Mouse (Mus musculus): Measurements from ENCODE around the gene Rp9.
"Not testable (repeated sequence)": the region's sequence is repeated elsewhere in the genome, so short reads cannot be mapped to it uniquely, and the experiment has no call there.

Rp9 gene

DNA sequence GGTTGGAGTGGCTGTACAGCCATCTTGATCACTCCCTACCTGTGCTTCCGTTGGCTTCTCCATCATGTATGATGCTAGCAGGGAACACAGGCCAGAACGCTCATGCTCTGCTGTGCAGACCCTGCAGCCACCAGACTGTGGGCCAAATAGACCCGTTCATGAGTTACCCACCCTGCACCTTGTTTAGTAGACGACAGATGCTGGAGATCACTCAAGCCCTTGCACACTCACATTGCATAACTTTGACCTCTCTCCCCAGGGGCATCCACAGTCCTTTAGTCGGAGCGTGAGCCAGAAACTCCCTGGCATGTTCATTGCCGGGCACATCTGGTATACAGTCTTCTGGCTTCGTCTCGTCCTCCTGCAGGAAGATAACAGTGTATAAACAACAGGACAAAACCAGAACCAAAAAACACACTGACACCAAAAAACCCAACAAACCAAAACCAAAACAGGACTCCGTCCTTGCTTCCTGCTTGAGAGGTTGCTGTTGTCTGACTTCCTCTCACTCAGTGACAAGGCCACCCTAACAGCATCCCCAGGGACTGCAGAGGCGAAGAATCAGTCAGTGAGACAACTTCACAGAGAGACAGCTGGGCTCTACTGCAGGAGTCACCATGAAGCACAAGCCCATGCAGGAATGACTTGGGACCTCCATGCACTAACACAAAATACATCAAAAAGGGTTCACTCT is 12.3 kb downstream of the Rp9 start:
- DNase-seq: no peak

DNA sequence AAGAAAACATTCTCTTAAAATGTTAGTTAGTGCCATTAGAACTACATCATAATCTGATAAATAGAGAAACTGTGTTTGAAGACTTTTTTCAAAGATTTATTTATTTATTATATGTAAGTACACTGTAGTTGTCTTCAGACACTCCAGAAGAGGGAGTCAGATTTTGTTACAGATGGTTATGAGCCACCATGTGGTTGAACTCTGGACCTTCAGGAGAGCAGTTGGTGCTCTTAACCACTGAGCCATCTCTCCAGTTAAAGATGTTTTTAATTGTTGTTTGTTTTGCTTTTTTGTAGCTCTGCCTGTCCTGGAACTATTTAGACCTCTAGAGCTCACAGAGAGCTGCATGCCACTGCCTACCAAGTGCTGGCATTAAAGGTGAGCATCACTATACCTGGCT is 14.5 kb downstream of the Rp9 start:
- DNase-seq: no peak

DNA sequence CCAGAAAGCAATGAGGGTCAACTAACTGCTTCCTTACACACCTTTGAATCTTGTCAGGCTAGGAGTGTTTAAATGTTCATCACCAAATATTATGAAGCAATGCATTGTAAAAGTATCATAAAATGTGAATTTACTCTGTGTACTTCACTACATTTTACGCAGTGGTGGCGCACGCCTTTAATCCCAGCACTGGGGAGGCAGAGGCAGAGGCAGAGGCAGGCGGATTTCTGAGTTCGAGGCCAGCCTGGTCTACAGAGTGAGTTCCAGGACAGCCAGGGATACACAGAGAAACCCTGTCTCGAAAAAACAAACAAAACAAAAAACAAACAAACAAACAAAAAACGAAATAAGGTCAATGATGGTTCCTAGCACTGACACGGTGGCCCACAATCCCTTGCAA is 15.6 kb downstream of the Rp9 start, which contains the start of gene Gm17545:
Gene Gm17545 (plus strand): TSS at position 301 of the 400 bp plus-strand sequence.
- not testable (repeated sequence) for DNase-seq

DNA sequence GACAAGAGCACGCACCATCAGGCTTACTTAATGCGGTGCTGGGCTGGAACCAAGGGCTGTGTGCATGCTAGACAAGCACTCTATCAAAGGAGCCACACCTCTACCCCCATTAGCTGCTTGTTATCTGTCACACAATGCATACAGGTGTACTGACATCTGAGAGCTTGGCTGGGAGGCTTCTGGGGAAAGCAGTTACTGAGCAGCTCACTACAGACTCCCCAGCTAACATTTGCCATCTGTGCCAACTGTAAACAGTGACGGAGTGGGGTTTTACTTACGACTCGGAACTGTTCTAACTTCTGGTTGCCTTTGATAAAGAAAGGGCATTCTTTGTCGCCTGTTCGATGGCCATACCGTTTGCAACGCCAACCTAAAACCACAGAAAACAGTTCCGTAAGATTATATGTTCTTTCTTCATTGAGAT is 16.0 kb downstream of the Rp9 start:
- DNase-seq: no peak

DNA sequence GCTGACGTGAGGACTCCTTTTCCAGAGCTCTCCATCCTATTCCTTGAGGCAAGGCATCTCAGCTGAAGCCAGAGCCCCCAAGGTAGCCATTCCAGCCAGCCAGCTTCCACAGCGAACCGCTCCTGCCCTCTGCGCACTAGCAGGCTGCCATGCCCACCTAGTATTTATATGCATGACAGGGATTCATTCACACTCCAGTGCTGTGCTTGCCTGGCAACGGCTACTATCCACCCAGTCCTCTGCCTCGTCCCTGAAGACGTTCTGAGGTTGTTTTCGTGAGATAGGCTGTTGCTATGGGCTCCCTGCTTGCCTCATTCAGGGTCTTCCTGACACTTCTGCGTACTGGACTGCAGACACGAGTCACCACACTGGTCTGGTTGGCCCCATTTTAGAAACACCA is 16.8 kb downstream of the Rp9 start:
- no peak for DNase-seq

DNA sequence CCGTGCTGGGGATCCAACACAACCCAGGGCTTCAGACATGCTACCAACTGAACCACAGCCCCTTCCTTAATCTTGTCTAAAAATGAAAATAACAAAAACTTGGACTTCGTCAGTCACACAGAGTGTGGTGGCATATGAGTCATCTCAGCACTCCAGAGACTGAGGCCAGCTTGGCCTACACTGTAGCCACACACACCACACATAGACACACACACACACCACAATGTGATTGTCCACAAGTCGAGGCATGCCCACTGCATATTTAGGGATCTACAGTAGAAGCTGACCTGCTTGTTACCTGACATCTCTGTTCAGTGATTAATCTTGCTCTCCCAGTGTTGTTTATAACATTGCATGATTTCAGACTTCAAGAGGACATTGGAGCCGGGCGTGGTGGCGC is 20.3 kb downstream of the Rp9 start:
- no peak for DNase-seq

DNA sequence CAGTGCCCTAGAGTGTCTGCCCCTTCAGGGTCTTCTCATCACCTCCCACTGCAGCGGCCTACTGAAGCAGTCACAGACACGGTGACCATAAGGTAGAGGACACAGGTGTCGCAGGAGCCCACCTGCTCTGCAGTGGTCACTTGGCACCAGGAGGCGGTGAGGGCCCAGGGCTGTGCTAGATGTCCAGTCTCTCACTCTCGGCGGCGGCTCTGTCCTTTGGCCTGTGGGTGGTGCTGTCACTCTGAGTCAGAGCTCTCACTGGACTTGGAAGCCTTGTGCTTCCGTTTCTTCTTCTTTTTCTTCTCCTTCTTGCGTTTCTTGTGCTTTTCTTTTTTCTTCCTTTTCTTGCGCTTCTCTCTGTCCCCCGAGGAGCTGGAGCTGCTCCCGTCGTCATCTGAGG is 21.1 kb downstream of the Rp9 start:
- DNase-seq: no peak

DNA sequence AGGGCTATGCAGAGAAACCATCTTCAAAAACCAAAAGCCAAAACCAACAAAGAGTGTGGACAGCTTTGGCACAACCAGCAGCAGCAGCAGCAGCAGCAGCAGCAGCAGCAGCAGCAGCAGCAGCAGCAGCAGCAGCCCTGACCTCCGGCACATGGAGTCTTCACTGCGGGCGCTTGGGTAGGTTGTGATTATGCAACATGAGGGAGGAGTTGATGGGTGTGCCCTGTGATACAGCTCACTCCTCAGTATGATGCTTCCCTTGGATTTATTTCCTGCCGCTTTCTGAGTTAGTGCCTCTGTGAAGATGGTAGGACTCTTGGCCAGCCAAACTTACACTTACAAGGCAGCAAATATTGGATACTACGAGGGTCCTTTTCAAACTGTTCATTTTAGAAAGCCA is 22.3 kb downstream of the Rp9 start:
- DNase-seq: no peak

DNA sequence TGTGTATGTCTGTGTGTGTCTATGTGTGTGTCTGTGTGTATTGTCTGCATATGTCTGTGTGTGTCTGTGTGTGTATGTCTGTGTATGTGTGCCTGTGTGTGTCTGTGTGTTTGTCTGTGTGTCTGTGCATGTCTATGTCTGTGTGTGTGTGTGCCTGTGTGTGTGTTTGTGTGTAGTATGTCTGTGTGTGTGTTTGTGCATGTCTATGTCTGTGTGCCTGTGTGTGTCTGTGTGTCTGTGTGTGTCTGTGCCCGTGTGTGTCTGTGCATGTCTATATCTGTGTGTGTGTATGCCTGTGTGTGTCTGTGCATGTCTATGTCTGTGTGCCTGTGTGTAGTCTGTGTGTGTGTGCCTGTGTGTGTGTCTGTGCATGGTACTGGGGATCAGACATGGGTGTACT is 24.4 kb downstream of the Rp9 start:
- no peak for DNase-seq

DNA sequence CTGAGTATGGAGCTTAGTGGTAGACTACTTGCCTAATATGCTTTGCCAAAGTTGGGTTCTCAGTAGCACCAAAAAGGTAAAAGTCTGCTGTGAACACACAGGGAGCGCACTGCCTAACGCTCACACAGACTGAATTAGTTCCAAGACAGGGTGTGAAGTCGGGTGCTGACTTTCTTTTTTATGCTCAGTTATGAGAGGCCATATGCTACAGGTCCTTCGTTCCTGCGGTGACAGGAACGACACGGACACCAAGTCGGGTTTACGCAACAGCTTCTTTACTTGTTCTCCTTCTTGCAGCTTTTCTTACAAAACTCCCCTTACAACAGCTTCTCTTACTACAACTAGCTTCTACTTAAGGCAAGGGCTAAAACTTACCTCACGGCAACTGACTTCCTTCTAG is 26.4 kb downstream of the Rp9 start:
- DNase-seq: no peak

DNA sequence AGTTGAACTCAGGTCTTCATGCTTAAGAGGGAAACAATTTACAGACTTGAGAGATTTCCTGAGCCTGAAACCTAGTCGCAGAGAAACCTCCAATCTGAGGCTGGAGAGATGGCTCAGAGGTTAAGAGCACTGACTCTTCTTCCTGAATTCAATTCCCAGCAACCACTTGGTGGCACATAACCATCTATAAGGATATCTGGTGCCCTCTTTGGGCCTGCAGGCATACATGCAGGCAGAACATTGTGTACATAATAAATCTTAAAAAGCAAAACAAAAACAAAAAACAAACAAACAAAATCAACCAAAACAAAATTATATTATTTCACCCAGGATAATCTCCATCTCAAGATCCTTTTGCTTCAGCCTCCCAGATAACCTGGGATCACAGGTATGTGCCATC is 30.7 kb downstream of the Rp9 start:
- no peak for DNase-seq

DNA sequence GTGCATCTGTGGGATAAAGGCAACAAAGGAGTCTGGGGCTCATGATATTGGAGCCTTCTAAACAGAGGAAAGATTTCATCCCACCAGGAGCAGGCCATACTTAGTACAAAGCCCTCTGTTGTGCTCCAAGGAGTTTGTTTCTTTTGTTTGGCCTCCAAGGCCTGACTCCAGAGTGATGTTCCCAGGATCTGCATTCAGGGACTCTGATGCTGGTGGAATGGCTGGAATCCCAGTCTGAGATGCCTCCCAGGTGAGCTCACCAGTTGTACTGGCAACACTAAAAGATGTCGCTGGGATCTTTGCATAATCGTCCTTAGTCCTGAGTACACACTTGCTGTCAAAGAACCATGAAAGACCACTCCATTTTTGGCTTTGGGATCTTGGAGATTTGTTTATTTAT is 35.4 kb downstream of the Rp9 start:
- DNase-seq: no peak

DNA sequence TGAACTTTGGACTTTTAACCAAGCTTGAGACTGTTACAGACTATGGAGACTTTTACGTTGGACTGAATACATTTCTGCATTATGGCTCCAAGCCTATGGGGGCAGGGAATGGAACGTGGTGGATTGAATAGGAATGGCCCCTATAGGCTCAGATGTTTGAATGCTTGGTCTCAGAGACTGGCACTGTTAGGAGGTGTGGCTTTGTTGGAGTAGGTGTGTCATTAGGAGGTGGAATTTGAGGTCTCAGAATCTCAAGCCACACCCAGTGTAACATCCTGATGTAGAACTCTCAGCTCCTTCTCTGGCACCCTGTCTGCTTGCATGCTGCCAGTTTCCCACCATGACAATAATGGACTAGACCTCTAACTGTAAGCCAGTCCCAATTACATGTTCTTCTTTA is 36.3 kb downstream of the Rp9 start:
- DNase-seq: no peak

DNA sequence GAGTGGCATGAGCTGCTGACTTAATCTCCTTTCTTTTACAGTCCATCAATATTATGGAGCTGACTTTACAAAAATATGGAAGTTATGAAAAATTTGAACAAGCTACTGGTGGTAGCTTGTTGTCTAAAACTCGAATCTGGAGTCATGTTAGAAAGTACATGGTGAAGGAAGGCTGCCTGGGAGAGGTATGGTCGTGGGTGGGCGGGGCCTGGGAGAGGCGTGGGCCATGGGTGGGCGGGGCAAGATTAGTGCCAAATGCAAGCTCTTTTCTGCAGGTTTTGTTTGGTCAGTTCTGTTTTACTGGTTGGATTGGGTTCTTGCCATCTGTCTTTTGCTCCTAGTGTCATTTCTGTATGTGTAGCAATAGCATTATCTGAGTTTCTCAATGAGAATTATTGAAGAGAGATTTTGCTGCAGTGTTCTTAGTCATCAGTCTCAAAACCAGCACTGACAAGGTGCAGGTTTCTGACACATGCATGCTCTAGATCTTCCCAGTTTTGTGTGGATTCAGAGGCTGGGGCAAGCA is 39.2 kb downstream of the Rp9 start:
- no peak for DNase-seq

DNA sequence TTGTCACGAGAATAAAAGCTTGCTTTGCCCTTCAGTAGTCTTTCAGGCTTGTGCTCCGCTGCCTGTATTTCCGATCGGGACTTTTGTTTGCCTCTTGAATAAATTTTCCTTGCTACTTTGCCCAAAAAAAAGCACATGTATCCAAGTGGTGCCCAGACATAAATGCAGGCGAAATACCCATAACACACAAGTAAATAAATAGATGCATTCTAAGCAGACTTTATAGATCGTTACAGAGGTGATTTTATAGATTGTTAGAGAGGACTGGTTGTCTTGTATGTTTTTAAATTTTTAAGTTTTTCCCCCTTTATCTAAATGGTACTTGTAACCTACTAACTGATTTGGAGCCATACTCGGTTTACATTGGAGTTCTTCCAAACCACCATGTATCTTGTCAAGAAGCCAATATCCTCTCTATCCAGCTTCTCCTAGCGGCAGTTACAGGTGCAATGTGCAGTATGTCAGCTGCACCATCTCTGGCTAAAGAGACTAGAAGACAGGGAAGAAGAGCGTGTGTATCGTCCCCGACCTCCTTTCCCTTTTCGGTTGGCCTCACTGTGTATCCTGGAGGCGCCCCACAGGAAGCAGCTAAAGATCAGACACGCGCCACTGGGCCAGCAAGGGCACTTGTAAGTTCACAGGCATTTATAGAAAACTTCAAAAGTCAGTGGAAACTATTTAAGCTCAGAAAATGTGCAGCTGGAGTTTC is 39.9 kb downstream of the Rp9 start:
- DNase-seq: peak; percentile 23 to 53

DNA sequence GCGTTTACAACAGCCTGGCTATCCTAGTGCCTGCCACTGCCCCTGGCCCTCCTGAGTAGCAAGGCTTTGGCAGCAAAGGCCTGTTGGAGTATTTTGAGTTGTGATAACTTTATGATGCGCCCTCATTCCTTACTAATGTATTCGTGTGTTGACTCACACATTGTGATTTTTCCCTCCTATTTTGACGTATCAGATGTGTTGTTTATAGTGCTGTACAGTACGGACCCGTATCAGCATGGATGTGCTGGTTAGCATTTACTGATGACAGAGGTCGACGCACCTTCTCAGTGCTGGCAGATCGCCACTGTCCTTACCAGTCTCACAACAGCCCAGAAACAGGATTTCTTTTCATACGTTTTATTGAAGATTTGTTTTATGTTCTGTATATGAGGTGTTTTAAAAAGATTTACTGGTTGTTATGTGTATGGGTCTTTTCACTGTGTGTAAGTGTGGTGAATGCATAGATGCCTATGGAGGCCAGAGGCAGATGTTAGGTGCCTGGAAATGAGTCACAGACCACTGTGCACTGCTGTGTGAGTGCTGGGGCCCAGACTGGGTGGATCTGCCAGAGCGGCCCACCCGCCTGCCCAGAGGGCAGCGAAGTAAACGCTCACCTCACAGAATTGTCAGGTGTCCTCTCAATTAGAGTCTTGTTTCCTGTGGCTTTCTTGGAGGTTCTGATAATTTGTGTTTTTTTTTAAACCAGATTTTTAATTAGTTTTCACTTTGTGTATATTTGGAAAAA is 40.7 kb downstream of the Rp9 start:
- DNase-seq: no peak

DNA sequence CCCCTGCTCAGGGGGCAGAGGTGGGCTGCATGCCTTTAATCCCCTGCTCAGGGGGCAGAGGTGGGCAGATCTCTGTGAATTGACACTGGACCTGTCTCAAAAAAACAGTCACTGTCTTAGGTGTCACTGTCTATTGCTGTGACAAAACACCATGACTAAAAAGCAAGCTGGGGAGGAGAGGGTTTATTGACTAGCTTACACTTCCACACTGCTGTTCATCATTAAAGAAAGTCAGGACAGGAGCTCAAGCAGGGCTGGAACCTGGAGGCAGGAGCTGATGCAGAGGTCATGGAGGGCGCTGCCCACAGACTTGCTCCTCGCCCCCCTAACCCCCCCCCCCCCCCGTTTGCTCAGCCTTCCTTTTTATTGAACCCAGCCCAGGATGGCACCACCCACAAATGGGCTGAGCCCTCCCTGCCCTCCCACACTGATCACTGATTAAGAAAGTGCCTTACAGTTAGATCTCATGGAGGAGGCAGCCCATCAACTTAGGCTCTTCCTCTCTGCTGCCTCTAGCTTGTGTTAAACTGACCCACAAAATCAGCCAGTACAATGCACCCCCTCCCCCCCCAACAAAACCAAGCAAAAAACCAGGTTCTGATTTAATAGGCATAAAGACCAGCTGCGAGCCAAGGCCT is 41.4 kb downstream of the Rp9 start:
- no peak for DNase-seq

DNA sequence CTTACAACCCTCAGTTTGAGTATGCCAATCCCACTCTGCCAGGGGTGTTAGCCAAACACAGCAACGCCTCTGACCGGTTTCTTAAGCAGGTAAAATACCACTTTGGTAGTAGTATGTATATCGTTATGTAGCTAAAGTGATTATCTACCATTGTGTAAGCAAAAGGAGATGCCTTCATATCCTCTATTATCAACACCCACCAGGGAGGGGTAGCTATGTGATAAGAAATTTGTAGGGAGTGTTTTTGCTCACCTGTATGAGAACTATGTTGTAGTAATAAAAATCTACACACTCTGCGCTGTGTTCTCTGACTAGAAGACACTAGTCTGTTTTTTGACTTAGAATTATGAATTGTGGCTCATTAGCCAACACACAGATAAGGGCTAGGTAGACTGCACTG is 44.8 kb downstream of the Rp9 start:
- no peak for DNase-seq

DNA sequence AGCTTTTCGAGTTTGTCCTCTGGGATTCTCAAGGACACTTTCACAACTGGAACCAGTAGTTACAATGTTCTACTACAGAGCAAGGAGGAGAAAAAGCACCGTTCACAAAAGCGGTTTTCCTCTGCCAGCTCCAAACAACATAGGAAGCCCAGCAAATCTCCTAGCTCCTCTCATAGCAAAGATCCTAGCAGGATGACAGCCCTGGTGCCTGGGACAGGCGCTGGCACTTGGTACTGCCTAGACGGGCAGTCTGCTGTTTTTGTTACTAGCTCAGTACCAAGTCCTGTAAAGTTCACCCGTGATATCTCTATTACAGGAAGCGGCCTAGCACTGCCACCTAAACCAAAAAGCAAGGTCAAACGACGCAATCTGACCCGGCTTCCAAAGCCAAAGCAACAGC is 45.3 kb downstream of the Rp9 start:
- DNase-seq: no peak

DNA sequence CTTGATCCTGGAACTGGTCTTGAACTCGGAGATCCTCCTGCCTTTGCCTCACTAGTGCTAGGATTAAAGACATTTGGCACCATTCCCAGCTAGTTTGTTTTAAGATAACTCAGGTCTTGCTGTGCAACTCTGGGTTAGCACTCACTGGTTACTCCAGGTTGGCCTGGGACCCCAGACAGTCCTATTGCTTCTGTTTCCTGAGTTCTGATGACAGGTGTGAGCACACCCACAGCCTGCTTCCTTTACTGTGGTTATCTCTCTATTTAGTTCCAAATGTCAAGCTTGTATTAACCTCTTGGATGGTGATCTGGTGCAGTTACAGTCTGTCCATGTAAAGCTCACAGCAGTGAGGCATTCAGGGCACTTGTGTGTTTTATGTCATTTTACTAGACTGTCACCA is 46.0 kb downstream of the Rp9 start:
- DNase-seq: no peak

DNA sequence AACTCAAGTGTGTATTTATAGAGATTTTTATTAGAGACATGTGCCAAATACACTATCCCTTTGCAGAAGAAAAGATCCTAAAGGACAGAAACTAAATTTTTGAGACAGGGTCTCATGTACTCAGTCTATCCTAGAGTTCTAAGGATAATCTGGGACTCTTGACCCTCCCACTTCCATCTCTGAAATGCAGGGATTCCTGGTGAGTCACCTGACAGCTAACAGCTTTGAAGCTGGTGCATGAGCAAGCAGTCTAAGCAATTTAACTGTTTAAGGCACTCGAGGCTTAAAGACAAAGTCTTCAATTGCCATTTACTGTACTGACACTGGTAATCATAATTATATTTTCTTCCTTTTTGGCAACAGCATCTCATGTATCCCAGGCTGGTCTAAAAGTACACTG is 47.0 kb downstream of the Rp9 start:
- no peak for DNase-seq

DNA sequence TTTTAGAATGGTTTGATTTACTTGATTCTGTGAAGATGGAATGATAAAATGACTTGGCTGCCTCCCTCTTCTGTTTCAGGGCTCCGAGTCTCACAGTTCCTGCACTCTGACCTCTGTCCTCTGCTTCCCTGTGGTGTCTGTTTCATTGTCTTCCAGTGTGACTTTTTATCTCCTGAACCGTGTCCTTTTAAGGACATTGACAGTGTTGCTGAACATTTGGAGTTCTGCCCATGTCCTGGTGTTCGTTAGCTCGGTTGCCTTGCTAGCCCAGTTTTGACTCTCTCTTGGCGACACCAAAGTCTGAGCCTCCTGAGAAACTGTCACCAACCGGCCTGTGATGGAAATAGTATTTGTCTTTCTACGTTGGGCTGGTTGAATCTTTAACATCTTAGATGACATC is 49.1 kb downstream of the Rp9 start:
- DNase-seq: no peak

DNA sequence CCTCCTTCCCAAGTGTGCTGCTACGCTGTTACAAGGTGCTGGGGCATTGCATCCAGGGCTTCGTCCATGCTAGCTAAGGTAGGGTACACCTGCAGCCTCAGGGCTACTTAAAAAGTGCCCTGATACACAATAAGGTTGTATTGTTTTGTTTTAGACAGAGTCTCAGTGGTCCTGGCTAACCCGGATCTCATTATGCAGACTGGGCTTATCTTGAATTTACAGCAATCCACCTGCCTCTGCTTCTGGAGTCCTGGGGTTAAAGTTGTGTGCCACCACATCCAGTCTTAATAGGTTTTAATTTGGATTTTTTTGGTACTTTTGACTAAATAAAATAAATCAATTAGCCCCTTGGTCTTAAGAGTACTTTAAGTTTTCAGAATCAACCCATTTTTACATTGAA is 49.7 kb downstream of the Rp9 start:
- DNase-seq: no peak
